Mouse (Mus musculus): ENCODE data around the gene Nup210. TPM values are rescaled to one million over a fixed set of nuclear protein-coding genes. Genes with fewer than 3 reads are reported as not detected.
A peak's percentile ranks its signal among the peaks of the same experiment; 100 is the strongest.
"Not testable (repeated sequence)": the region's sequence is repeated elsewhere in the genome, so short reads cannot be mapped to it uniquely, and the experiment has no call there.

Nup210 gene
- polyA plus RNA-seq, 1 experiment = 43.2 TPM

DNA sequence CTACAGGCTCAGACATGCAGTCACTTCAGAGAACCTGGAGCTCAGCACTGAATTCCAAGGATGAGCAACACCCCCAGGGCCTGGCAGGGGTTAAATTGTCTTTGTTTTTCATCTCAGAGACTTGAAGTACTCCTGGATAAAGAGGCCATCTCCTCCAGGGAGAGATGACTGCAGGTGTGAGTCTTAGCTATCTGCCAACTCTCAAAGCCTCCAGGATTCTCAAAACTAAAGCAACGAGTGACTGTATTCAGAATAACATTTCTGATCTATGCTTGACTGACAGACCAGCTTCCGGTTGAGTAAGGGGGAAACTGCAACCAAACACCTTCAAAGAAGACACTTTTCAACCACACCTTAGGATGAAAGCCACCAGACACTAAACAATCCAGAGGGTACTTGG, 1.9 kb downstream of the Nup210 start:
- no peak for TF ChIP-seq POLR2A (IDR thresholded peaks at IDR 0.05; ENCODE audit: borderline replicate concordance, extremely low read depth, insufficient read depth, insufficient read length, poor library complexity, severe bottlenecking)
- DNase-seq (ENCODE audit: low read depth) = no peak

DNA sequence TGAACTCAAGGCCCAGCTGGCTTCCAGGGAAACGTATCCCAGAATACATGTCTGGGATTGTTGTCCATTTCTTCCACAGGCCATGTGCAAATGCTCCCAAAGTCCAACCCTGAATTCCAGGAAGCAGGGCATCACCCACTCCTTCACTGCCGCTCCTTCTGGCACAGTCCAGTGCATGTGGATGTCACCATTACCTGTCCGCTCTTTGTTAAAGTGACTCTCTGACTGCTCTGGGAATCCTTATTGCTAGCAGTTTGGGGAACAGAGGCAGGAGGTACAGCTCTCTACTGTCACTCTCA, 4.7 kb downstream of the Nup210 start:
- TF ChIP-seq CTCF (IDR thresholded peaks at IDR 0.05; ENCODE audit: borderline replicate concordance, extremely low read depth, insufficient read depth, insufficient read length) (no peak), POLR2A (IDR thresholded peaks at IDR 0.05; ENCODE audit: borderline replicate concordance, extremely low read depth, insufficient read depth, insufficient read length, poor library complexity, severe bottlenecking) (no peak)
- DNase-seq (ENCODE audit: low read depth) = no peak

DNA sequence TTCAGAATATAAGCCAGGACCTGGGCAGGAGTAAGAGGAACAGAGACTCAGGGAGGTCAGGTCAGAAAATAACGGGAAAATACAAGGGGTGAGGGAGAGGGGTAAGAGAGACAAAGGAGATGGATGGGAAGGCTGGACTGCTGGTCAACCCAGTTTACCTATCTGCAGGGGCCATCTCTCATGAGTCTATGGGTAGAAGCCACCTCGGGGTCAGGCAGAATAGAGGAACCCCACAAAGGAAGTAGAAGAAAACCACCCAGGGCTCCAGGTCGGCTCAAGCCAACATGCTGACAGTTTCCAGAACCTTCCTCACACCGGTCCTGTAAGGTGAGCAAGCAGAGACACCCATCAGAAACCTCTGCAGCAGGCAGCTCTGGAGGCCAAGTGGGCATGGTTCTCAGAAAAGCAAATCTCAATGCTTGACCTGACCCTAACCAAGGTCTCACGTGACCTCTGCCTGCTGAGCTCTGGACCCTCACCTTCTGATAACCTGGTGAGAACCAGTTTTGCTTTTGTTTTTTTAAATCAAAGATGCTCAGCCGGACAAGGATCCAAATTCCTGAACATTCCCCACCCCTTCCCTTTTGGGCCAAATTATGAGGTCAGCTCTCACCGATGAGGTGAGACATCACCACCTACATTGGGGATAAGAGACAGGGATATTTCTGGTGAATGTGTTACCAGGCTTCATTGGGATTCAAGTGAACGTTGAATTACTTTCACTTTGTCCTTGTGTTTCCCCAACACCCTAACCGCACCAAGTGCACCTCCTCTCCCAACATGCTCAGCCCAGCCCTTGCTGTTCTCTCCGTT, 5.3 kb downstream of the Nup210 start:
- no peak for DNase-seq (ENCODE audit: low read depth)
- TF ChIP-seq CTCF (IDR thresholded peaks at IDR 0.05; ENCODE audit: borderline replicate concordance, extremely low read depth, insufficient read depth, insufficient read length) = no peak
- no peak for TF ChIP-seq POLR2A (IDR thresholded peaks at IDR 0.05; ENCODE audit: borderline replicate concordance, extremely low read depth, insufficient read depth, insufficient read length, poor library complexity, severe bottlenecking)

DNA sequence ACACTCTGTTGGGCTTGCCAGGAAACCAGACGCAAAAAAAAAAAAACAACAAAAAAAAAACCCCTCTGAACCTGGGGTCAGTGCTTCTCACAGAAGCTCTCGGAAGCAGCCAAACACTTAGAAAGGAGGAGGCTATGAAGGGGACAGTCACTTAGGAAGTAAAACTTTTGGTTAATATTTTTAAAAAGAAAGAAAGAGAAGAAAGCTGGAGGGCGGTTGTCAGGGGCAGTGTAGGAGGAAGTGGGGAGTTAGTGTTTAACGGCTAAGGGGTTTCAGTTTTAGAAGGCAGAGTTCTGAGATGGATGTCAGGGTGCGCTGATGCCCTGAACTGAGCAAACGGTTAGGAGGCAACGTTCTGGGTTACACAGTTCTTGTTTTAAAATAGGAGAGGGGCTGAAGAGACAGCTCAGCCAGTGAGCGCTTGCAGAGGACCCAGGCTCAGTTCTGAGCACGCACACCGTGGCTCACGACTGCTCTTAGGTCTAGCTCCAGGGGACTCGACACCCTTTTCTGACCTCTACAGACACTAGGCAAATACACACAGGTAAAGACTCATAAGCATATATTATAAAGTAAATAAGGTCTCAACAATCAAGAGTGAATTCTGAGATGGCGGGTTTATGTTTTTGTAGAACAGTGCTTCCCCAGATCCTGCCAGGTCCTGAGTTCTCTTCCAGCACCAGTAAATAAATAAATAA, 6.2 kb downstream of the Nup210 start:
- no peak for DNase-seq (ENCODE audit: low read depth)
- TF ChIP-seq CTCF (IDR thresholded peaks at IDR 0.05; ENCODE audit: borderline replicate concordance, extremely low read depth, insufficient read depth, insufficient read length) = no peak
- TF ChIP-seq POLR2A (IDR thresholded peaks at IDR 0.05; ENCODE audit: borderline replicate concordance, extremely low read depth, insufficient read depth, insufficient read length, poor library complexity, severe bottlenecking) = no peak

DNA sequence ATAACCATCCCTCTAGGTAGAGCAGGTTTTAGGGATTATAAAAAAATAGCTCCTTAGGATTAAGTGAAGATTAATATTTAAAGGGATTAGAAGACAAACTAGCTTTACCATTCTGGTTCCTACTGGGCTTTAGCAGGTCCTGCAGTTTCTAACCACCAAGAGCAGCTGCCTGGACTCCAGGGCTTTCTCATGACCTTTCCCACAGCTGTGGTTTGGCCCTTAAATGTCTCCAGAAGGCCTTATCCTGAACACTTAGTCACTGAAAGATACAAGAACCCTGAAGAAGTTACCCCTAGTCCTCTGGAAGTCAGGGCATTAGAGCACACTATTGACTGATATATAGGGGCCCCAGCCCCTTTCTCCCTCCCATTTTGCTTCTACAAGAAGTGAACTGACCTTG, 7.1 kb downstream of the Nup210 start:
- DNase-seq (ENCODE audit: low read depth) = no peak
- TF ChIP-seq CTCF (IDR thresholded peaks at IDR 0.05; ENCODE audit: borderline replicate concordance, extremely low read depth, insufficient read depth, insufficient read length) (no peak), POLR2A (IDR thresholded peaks at IDR 0.05; ENCODE audit: borderline replicate concordance, extremely low read depth, insufficient read depth, insufficient read length, poor library complexity, severe bottlenecking) (no peak)

DNA sequence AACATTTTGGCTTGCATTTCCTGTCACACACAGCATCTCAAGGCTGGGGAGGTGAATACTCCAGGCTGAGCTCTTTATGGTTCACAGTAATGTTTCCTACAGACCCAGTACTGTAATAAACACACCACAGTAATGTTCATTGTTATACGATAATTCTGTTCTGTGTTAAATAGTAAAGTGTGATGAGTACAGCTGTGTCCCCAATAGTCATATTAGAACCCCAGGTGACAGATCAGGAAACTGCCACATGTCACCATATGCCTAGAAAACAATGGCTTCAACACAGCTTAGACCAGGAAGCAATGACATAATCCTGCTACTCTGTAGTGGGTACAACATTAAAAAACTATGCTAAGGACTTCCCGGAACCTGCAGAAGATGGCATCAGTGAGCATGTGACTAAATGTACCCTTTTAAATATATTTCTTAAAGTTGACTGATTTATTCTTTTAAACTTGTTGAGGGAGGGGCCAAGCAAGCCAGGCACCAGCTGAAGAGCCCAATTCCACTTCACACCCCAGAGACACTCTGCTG, 7.6 kb downstream of the Nup210 start:
- no peak for DNase-seq (ENCODE audit: low read depth)
- TF ChIP-seq CTCF (IDR thresholded peaks at IDR 0.05; ENCODE audit: borderline replicate concordance, extremely low read depth, insufficient read depth, insufficient read length) (no peak), POLR2A (IDR thresholded peaks at IDR 0.05; ENCODE audit: borderline replicate concordance, extremely low read depth, insufficient read depth, insufficient read length, poor library complexity, severe bottlenecking) (no peak)

DNA sequence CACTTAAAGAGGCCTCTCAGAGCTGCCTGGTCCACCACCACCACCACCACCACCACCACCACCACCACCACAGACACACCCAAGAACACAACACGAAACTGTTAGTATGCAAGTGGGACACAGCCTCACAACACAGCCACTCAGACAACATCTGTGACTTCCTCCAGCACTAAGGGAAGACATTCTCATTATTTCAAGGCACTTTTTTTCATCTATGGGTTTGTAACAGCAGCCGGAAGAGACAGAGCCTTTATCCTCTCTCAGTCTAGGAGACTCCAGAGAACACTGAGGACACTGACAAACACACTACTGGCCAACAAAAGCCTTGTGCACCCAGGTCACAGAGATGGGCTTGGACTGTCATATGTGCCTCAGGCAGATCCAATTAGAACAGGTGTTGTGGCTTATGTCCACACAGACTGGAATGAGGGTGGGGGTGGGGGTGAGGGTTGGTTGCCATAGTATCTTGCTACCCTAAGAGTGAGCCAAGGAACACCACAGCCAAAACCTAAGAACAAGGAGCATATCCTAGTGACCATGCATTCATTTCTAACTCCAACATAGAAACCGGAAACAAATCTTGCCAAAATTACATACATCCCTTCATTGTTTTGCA, 8.2 kb downstream of the Nup210 start:
- TF ChIP-seq POLR2A (IDR thresholded peaks at IDR 0.05; ENCODE audit: borderline replicate concordance, extremely low read depth, insufficient read depth, insufficient read length, poor library complexity, severe bottlenecking) (no peak), CTCF (IDR thresholded peaks at IDR 0.05; ENCODE audit: borderline replicate concordance, extremely low read depth, insufficient read depth, insufficient read length) (no peak)
- DNase-seq (ENCODE audit: low read depth) = no peak

DNA sequence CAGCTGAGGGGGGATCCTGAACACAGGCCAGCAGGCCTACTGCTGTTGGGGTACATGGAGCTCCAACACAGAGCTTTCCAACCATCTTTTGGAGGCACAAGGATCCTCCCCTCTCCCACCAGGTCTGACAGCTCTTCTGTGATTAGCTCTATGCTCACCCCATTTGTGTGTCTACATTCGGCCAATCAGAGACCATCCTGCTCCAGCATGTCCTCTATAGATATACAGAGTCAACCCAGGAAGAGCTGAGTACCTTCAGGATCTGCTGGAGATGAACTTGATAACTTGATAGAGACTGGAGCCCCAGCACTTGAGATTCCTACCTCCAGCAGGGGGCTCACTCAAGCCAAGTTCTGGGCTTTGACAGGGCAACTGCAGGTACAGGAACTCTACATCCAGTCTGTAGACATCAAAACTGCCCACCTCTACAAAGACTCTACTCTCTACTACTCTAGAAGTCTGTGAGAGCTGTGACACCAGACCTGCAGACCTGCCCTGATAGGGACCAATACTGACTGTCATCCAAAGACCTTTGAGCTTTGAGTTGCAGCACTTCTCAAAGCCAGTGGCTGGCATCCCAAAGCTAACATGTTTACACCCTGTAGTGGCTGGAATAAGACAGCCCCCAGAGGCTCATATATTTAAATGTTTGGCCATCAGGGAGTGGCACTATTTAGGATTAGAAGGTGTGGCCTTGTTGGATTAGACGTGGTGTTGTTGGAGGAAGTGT, 11.1 kb downstream of the Nup210 start:
- TF ChIP-seq CTCF (IDR thresholded peaks at IDR 0.05; ENCODE audit: borderline replicate concordance, extremely low read depth, insufficient read depth, insufficient read length) (no peak), POLR2A (IDR thresholded peaks at IDR 0.05; ENCODE audit: borderline replicate concordance, extremely low read depth, insufficient read depth, insufficient read length, poor library complexity, severe bottlenecking) (no peak)
- DNase-seq (ENCODE audit: low read depth) = no peak

DNA sequence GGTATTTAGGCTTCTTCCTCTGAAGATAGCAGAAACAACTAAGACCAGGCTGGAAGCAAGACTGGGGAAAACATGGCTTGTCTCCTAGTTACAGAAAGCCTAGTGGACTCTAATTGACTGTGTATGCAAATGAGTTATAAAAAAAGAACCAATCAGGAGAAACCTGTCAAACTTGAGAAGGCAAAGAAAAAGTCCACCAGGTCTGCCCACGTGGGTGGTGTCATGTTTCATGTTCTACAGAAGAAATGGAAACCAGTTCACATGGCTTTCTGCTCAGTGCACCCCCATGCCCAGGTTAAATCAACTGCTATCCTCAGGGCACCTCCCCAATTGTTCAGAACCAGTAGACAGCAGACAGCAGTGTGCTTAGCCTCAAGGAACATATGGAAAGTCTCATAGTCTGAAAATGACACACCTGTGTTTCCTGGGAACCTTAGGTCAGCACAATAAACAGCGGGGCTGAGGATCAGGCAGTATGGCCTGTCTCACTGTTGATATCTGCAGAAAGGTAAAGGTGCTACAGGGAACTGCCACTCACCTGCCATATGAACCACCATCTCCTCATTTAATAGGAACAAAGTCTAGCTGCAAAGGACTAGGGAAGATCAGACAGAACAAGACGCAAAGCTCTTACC, 11.7 kb downstream of the Nup210 start:
- TF ChIP-seq CTCF (IDR thresholded peaks at IDR 0.05; ENCODE audit: borderline replicate concordance, extremely low read depth, insufficient read depth, insufficient read length) = no peak
- no peak for TF ChIP-seq POLR2A (IDR thresholded peaks at IDR 0.05; ENCODE audit: borderline replicate concordance, extremely low read depth, insufficient read depth, insufficient read length, poor library complexity, severe bottlenecking)
- DNase-seq (ENCODE audit: low read depth) = peak; percentile 34

DNA sequence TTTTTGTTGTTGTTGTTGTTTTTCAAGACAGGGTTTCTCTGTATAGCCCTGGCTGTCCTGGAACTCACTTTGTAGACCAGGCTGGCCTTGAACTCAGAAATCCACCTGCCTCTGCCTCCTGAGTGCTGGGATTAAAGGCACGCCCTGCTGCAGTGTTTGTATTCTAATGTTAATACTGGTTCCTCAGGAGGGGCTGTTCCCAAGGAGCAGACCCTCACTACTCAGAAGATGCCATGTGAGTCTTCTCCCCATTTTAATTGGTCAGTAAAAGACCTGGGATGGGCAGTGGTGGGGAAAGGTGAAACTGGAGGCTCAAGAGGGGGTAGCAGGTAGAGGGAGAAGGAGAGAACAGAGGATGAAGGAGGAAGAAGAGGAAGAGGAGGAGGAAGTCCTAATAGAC, 13.2 kb downstream of the Nup210 start:
- not testable (repeated sequence) for DNase-seq (ENCODE audit: low read depth)

DNA sequence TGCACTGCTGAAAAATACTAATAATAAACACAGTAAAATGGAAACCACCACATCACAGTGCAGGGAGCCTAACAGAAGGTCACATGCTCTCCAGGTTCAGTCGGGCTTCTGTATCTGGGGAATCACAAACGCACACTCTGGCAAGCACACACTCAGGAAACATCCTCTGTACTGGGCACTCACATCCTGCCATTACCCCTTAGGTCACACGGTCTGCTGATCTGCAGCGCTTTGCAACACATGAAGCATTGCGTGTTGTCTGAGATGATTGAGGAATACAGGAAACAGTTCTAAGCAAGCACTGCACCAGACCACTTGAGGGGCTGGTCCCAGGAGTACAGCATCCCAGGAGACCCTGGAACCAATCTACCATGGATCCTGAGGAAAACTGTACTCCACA, 16.0 kb downstream of the Nup210 start:
- no peak for TF ChIP-seq CTCF (IDR thresholded peaks at IDR 0.05; ENCODE audit: borderline replicate concordance, extremely low read depth, insufficient read depth, insufficient read length)
- no peak for TF ChIP-seq POLR2A (IDR thresholded peaks at IDR 0.05; ENCODE audit: borderline replicate concordance, extremely low read depth, insufficient read depth, insufficient read length, poor library complexity, severe bottlenecking)
- no peak for DNase-seq (ENCODE audit: low read depth)

Data from brain, embryonic 14.5 days (tissue).